Mouse (Mus musculus): ENCODE results near the gene Syngr4.
"Not testable (repeated sequence)": the region's sequence is repeated elsewhere in the genome, so short reads cannot be mapped to it uniquely, and the experiment has no call there.

Gene Syngr4

DNA sequence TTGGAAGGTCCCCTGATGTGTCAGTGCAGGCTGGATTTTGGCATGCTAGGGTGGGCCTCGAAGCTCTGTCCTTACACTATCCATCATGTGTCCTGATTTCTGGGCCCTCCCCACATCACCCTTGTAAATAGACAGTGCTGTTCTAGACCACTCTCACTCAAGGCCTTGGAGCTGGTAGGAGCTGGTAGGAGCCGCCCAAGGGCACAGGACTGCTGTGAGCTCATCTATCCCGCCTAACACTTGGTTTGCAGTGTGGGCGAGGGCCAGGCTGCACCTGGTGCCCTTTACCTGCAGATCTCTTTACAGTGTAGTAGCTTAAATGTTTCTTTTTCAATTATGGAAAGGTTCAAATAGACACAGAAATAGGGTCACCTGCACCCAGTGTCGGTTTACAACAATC, 18.5 kb upstream of the Syngr4 start:
- no peak for DNase-seq

DNA sequence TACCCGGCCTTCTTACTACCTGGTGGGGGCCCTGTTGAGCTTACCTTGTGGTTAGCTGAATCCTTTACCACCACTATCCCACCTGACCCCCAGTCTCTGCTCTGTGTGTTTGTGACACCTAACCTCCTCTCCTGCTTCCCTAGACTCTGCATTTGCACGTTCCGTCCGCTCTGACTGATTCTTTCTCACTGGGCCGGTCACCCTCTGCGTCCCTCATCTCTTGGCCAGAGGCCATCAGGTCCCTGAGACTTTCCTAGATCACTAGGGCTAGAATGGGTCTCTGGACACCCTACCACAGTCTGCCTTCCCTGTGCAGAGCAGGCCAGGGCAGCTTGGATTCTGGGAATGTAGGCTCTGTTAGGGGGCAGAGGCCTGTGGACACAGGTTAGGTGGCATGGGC, 17.6 kb upstream of the Syngr4 start:
- no peak for DNase-seq

DNA sequence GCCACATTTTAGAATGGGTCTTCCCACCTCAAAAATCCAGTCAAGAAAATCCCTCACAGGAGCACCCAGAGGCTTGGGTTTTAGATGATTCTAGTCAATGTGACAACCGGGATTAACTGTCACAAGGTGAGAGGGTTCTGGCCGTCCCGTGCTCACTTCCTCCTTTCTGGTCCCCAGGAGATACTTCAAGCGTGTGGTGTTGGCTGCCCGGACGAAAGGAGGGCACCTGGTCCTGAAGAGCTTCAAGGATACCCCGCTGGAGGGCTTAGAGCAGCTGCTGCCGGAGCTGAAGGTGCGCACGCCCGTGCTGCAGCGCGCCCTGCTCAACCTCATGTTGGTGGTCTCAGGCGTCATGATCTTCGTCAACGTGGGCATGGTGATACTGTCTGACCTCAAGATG, 12.6 kb upstream of the Syngr4 start:
- DNase-seq = no peak

DNA sequence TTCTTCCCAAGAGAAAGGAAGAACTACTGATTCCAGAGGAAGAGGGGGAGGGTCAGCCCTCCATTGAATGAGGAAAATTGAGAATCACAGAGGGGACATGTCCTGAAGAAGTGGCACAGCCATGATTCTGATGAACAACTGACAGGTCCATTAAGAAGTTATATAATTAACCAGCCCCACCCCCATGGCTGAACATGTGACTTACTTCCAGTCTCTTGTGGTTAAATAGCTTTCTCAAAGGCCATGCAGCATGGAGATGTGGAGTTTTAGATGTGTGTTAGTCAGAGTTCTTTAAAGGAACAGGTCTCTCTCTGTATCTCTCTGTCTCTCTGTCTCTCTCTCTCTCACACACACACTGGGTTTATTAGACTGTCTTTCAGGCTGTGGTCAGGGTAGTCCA, 11.9 kb upstream of the Syngr4 start:
- no peak for DNase-seq

DNA sequence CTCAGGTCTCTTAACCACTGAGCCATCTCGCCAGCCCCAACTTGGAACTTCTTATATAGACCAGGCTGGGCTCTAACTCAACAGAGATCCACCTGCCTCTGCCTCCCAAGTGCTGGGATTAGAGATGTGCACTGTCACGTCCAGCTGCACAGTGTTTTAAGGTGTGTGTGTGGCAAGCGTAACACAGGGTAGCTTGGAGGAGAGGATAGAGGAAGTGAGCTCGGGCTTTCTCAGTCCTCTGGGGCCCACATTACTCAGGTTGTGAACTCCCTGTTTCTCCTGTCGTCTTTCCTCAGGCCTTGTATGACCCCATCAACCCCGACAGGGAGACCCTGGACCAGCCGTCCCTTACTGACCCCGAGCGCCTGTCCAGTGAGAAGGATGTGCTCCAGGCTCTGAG, 10.1 kb upstream of the Syngr4 start:
- no peak for DNase-seq

DNA sequence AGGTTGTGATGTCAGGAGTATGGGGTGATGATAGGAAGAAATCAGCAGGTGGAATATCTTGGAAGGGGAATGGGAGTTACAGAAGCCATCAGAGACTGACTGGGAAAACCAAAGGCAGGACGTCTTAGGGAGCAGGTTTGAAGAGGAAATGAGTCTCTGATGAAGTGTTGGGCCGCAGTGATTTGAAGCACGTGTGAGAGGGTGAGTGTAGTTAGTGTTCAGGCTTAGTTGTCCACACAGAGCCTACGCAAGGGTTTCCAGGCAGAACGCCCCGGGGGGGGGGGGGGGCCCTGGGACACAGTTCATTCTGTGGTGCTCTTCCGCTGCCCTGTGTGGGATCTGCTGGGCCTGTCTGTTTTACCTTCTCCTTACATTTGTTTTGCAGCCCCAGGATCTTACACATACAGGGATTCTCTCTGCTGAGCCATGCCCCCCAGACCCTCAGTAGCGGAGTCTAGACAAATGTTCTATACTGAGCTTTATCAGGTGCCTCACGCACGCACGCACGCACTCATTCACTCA, 6.0 kb upstream of the Syngr4 start:
- DNase-seq = no peak

DNA sequence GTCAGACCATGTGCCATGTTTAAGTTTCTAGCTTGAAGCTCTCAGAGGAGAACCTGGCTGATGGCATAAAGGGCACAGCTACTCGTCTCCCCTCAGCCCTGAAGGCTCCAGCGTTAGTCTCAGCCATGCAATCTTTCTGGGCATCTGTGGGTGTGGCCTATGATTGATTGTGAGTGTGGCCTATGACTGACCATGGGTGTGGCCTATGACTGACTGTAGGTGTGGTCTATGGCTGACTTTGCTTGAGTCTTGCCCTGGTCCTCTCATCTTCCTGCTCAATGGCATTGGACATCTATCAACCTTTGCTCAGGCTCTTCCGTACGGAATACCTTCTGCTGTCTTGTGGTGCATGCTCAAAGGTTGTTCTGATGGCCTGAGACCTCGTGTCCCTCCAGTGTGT, 5.0 kb upstream of the Syngr4 start:
- no peak for DNase-seq

DNA sequence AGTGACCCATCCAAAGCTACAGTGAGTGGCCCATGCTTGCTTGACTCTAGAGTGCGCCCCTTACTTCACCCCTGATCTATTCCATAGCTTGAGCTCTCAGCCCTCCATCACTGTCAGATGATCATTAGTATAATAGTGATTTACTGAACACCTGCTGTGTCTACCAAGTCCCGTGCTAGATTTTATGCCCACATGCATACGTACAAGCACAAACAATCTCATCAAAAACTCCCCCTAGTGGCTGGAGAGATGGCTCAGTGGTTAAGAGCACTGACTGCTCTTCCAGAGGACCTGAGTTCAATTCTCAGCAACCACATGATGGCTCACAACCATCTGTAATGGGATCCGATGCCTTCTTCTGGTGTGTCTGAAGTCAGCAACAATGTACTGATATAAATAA, 1.6 kb upstream of the Syngr4 start:
- peak in 1 of 2 experiments; percentile 25 for DNase-seq

DNA sequence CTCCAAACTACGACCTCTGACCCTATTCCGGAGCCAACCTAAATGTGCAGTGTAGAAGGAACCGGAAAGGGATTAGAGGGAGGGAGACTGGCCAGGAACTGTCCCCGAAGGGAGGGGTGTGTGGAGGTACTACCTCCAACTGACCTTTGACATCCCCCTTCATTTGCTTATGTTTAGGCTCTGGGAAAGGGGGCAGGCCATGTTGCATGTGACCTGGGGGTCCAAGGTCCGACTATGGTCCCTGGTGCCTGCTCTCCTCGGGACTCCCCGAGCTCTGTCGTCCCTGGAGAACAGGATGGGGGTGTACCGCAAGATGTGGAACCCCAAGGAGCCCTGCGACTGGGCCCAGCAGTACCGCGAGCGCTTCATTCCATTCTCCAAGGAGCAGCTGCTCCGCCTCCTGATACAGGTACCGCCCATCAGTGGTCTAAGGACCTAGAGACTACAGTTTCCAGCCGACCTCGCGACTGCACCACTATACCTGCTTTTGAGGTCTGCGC, 794 bp upstream of the Syngr4 start:
- DNase-seq = peak; percentile 57 to 66

DNA sequence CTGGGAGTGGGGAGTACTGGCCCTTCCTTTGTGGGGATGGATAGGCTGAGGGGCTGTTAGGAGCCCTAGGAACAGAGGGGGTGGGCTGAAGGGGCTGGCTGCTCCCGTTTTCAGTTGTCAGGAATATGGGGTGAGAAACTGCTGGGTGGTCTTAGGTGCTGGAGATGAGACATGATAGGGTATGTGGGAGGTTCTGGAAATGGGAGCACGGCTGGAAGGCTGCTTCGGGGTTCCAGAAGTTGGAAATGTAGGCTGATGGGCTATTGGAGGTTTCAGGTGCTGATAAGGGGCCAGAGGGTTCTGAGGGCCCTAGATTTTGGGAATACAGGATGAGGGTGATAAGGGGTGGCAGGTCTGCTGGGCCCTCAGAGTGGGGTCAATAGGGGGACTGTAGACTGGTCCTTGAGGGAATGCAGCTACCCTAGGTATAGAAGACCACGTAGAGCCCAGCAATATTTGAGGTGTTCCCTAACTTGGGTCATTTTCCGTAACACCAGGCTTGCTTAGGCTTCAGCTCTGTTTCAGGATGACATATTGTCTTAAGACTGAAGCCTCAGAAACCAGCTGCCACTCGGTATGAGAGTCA, 490 bp downstream of the Syngr4 start:
- no peak for DNase-seq

DNA sequence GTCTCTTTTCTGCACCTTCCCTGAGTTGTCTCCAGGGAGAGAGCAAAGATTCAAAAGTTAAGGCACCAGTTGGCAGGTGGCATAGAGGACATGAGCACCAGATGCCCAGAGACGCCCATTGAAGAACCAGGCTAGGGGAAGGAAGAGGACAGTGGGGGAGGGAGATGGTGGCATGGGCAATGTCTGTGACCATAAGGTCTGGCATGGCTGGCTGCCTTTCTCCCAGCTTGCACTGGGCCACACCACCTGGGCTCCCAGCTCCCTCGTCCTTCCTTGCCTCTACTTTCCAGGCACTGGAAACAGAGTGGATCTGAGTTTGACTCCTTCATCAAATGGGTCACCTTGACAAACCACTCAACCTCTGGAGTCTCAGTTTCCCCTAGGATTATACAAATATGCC, 3.9 kb downstream of the Syngr4 start:
- no peak for DNase-seq

DNA sequence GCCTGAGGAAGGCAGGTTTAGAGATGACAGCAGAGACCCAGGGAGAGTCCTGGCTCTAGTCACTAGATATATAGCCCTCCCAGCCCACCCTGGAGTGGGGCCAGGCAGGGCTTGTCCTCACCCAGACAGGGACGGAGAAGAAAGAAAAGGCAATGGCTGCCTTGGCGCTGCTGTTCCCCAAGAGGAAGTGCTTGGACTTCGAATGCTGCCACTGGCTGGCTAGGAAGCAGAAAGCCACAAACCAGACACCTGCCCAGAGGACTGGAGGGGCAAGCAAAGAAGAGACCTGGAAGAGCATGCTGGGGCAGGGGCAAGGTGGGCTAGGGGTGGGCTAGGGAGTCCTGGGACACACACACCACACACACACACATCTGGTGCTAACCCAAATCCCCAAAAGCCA, 9.3 kb downstream of the Syngr4 start:
- DNase-seq = no peak

DNA sequence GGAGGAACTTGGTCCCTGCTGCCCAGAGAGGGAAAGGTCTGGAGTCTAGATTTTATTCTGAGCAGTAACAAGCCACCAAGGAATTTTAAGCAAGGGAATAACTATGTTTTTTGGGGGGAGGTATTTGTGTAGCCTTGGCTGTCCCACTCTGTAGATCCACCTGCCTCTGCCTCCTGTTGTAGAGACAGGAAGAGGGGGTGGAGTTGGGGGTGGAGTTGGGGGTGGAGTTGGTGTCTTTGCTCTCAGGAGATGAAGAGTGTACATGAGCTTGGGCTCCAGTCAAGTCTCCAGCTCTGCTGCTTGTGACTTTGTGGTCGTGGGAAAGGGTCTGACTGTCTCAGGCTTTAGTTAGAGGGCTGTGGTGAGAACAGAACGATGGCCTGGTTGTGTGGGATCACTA, 15.5 kb downstream of the Syngr4 start:
- no peak for DNase-seq

DNA sequence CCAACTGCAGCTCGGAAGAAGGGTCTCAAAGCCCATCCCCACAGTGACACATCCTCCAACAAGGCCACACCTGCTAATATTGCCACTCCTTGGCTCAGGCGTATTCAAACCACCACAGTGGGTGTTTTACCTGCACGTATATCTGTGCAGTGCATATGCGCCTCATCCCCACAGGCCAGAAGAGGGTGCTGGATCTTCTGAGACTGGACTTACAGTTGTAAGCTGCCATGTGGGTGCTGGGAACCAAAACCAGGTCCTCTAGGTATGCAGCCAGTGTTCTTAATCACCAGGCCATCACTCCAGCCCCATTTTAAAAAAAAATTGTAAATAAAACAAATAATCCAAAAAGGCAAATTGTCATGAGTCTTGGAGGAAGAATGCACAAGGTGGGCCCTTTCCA, 16.0 kb downstream of the Syngr4 start:
- no peak for DNase-seq

DNA sequence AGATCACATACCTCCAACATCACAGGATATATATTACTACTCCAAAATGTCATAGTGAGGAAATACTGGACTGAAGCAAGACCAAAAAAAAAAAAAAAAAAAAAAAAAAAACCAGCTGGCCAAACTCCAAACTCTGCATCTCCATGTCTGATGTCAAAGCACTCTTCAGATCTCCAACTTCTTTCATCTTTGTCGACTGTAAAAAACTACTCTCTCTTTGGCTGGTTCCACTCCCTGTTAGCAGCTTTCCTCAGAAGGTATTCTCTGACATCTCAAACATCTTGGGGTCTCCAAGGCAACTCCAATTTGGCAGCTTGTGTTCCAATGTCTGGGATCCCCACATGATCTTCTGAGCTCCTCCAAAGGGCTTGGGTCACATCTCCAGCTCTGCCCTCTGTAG, 18.2 kb downstream of the Syngr4 start, which contains the start of gene Grin2d:
Grin2d (minus strand) TSS at position 101 of the 400 bp plus-strand sequence.
- DNase-seq = not testable (repeated sequence)

DNA sequence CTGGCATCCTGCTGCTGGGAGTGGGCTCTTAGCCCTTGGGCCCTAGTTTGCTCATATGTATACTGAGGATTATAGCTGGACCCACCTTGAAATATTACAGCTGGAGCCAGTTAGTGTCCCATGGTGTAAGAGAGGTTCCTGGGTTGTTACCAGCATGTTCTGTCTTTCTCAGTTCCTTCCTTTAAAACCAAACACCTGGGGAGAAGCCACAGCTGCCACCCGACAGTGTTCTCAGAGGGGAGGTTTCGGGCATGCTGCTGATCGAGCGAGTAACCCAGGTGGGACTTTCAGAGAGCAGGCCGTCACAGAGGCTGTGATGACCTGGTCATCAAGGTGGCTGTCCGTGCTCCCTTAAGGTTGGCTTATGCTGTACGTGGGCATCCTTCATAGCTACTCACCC, 19.6 kb downstream of the Syngr4 start:
- no peak for DNase-seq

DNA sequence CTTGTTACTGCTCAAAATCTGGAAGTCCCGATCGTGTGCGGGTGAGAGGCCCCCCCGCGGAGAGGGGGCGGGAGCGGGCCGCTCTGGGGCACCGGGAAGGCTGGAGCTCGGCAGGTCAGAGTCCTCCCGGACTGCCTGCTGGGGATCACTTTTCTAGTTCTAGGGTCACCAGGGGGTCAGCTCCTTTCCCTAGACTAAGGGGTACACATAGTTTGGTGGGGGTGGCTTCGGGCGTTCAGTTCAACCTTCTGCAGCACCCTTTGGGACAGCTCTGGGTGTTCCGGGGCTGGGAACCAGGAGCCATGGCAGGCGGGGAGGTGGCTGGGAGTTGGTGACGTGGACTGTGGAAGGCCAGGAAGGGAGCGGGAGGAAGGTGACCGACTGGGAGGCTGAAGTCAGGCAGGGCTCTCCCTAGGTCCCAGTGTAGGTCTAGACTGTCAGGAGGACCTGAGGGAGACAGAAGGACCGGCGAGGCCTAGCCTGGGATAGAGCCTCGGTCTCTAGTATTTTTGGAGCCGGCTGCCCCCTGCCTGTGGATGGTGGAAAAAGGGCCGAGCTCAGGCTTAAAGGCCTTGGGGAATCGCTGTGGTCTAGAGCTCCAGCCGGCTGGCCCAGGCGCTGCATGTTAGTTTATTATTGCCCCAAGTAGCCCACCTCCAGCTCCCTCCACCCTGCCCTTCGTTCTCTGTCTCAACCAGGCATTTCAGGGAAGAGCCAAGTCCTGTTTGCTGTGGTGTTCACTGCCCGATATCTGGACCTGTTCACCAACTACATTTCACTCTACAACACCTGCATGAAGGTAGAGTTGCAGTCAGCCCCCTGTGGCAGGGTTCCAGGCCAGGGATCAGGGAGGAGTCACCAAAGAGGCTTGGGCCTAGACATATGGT, 23.2 kb downstream of the Syngr4 start:
- peak; percentile 61 to 62 for DNase-seq

DNA sequence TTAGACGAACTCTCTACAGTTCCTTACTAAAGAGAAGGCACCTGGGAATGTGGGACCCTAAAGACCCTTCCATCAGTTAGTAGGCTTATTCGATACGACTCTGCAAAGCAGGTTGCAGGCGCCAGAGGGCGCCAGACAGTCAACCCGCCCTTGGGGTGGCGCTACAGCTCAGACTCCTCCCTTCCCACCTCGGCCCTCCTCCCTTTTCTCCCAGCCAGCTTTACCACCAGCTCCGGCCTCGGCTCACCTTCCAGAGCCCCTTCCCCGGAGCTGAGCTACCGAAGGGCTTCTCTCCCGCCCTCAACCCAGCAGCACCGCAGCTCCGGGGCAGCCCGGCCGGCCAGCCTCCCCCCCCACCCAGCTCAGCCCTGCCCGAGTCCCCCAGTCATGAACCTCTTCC, 23.9 kb downstream of the Syngr4 start, which contains the start of gene Kdelr1:
Kdelr1 (plus strand) TSS at position 149 of the 400 bp plus-strand sequence.
- peak; percentile 87 to 88 for DNase-seq

DNA sequence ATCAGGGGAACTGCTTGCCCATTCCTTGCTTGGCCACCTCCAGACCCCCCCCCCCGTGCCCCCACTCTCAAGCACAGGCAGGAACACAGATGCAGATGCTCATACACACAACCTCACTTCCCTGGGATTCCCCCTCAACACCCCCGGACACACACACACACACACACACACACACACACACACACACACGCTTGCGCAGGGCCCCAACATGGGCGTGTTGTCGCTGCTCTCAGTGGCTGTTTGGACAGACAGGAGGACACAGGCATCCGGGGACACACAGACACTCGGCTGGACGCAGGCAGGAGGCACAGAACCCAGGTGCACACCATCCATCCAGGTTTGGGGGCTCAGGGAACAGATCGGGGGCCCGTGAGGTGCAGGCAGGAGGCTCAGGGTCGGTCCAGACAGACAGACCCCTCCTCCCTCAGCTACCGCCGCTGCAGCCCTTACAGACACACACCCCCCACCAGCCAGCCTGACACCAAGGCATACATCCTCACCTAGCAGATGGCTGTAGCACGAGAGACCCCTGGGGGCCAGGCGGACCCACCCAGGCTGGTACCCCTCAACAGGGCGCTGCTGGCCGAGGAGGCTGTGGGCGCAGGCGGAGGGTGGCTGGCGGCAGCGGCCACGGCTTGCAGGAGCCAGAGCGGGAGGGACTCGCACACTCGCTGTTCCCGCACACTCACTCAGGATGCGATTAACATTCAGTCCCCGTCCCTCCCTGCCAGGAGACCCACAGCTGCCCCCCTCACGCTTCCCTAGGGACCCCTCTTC, 26.0 kb downstream of the Syngr4 start:
- no peak for DNase-seq

DNA sequence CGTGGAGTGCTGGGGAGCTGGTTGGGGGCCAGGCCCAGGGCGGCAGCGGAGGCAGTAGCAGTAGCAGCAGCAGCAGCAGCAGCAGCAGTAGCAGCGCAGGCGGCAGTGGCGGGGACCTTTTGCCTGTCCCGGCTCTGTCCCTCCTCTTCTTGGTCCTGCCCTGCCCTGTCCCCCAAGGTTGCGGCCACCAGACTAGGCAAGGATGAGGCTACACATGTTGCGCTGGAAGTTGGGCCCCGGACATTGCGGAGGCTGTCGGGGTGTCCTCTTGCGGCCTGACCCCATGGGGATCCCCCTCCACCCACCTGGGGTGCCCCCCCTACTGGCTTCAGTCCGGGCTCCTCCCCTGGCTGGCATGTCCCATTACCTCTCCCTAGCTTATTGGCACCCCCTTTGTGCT, 26.7 kb downstream of the Syngr4 start:
- no peak for DNase-seq

DNA sequence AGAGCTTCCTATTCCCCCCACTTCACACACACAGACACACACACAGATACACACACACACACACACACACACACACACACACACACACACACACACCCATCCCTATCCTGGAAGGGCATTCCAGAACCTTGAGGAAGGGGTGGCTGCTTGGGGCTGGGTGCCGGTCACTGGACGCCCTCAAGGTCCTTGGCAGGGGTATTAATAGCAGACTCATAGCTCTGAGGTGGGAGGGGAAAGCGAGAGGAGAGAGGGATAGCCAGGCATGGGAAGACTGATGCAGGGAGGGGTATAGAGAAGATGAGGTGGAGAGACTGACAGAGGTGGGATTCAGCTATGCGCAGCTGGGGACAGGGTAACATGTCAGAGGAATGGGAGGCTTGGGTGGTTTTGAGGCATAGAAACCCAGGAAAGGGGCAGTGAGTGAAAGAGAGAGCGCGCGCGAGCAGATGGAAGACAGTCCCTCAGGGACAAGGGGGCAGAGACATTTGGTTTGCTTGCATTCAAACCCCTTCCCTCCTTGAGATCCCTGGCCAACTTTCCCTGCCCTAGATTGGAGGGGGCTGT, 27.3 kb downstream of the Syngr4 start:
- no peak for DNase-seq

DNA sequence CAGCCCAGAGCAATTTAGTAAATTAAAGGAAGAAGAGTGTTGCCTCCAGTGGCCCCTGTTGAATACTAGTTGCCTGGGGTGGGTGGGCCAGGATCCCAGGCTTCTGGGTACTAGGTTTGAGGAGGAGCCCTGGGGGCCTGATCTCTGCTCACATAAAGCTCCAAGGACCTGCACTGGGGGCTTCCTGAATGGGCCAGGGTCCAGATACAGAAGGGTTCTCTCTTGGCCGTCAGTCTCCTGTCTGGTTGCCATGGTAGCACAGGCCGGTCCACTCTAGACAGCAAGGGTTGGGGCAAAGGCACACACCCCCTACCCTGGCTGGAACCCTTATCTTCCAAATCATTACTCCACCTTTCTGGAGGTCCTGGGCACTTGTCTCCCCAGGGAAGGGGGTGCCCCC, 28.6 kb downstream of the Syngr4 start:
- DNase-seq = no peak
